Mouse (Mus musculus) Patski (cell line): Measurements from ENCODE around the gene Bdkrb1. TPM values are rescaled to one million over a fixed set of nuclear protein-coding genes. Genes with fewer than 3 reads are reported as not detected.
A peak's percentile ranks its signal among the peaks of the same experiment; 100 is the strongest.

Experiments
- ATAC-seq: fragments of 100-300 bp; one replicate; pipeline ENCODE4 v1.8.0; 2021
- CTCF ChIA-PET: fragments of 350-600 bp; sonication (Branson Sonifier 250); formaldehyde crosslinking; loops from one replicate; lab custom pipeline; 2022; ENCODE audit warnings: inconsistent platforms; lab: Charles Lee
- POLR2A ChIA-PET: fragments of 350-600 bp; sonication (Branson Sonifier 250); formaldehyde crosslinking; loops from one replicate; lab custom pipeline; 2022; ENCODE audit warnings: antibody characterized with exemption, inconsistent platforms; lab: Charles Lee
- DNase-seq: peaks from one replicate; pipeline ENCODE4 v3.0.0-alpha.2; 2011; ENCODE audit warnings: low read depth, low spot score
- H3K27me3 ChIP-seq: fragments of 371-371 bp; one replicate; pipeline ENCODE4 v1.5.1; 2021
- CTCF ChIP-seq: fragments of 100-300 bp; IDR thresholded peaks from one replicate; pipeline ENCODE4 v1.5.1; 2021
- in situ Hi-C: fragments of 300-500 bp; cut with MboI; formaldehyde crosslinking; loops from 3 replicates; pipeline ENCODE4 v1.11.1; 2018; ENCODE audit warnings: low pct_unique_long_range_greater_than_20kb, mixed read lengths
- polyA plus RNA-seq: library from polyadenylated mRNA; unstranded; gene quantifications from one replicate; pipeline ENCODE4 v1.2.3, GENCODE M21; 2021

Bdkrb1 gene
- polyA plus RNA-seq, 1 experiment from 2014 or later = 0.18 TPM

- DNase-seq = no peak
- H3K27me3 ChIP-seq = no peaks in the 10 kb centered on the region
- no peak for TF ChIP-seq CTCF
- ChIA-PET CTCF (interaction anchor here (1.8 kb wide), 1 partner anchor 13 kb away, joined by 5 read pairs; no protein-coding TSS in a partner anchor), POLR2A (no interaction called here)
- ATAC-seq = no peak
- in situ Hi-C loops = no loop called here
These were observed 31.0 kb upstream of the Bdkrb1 start for GRCm38 (mm10) chr12:105571867-105572266.

- DNase-seq (no peak), ATAC-seq (no peak)
- in situ Hi-C loops = no loop called here
- H3K27me3 ChIP-seq = no peaks in the 10 kb centered on the region
- POLR2A ChIA-PET = no interaction called here
- CTCF ChIA-PET = interaction anchor here (1.8 kb wide), 1 partner anchor 12 kb away, joined by 5 read pairs; no protein-coding TSS in a partner anchor
- TF ChIP-seq CTCF = no peak
These were observed 30.3 kb upstream of the Bdkrb1 start for GRCm38 (mm10) chr12:105572622-105573021.

- POLR2A ChIA-PET = no interaction called here
- CTCF ChIA-PET = interaction anchor here (0.8 kb wide), 1 partner anchor 78 kb away, joined by 3 read pairs; no protein-coding TSS in a partner anchor
- in situ Hi-C loops = no loop called here
- H3K27me3 ChIP-seq = no peaks in the 10 kb centered on the region
- DNase-seq = no peak
- no peak for ATAC-seq
- TF ChIP-seq CTCF = no peak
These were observed 28.5 kb upstream of the Bdkrb1 start for GRCm38 (mm10) chr12:105574356-105574755.

- POLR2A ChIA-PET = no interaction called here
These were observed 22.4 kb upstream of the Bdkrb1 start for GRCm38 (mm10) chr12:105580490-105580889.

GRCm38 (mm10) chr12:105582486-105582885 is 20.4 kb upstream of the Bdkrb1 start:
- peaks cover 9% of the 10 kb centered on the region for H3K27me3 ChIP-seq
- CTCF ChIA-PET = no interaction called here
- in situ Hi-C loops = no loop called here
- ATAC-seq (no peak), DNase-seq (no peak)
- TF ChIP-seq CTCF = no peak
- POLR2A ChIA-PET = no interaction called here

More at GRCm38 (mm10) chr12:105580490-105580889, 22.4 kb upstream of the Bdkrb1 start:
- in situ Hi-C loops = no loop called here
- peaks cover 9% of the 10 kb centered on the region for H3K27me3 ChIP-seq
- TF ChIP-seq CTCF = no peak
- CTCF ChIA-PET = interaction anchor here (0.8 kb wide), 1 partner anchor 13 kb away, joined by 3 read pairs; no protein-coding TSS in a partner anchor
- no peak for ATAC-seq
- DNase-seq = no peak

GRCm38 (mm10) chr12:105583484-105583883 is 19.4 kb upstream of the Bdkrb1 start:
- POLR2A ChIA-PET = no interaction called here
- in situ Hi-C loops = no loop called here
- no peak for TF ChIP-seq CTCF
- DNase-seq (no peak), ATAC-seq (no peak)
- peaks cover 9% of the 10 kb centered on the region for H3K27me3 ChIP-seq
- CTCF ChIA-PET = interaction anchor here (2.4 to 3.4 kb wide), 2 partner anchors 21 to 85 kb away, joined by 8 to 30 read pairs; partner anchors contain the start of gene Bdkrb2

- in situ Hi-C loops = loop anchor here (5.0 kb wide), 1 partner anchor 88 kb away; no protein-coding TSS in a partner anchor
- CTCF ChIA-PET = interaction anchor here (0.6 to 3.4 kb wide), 11 partner anchors 9 to 94 kb away, joined by 3 to 30 read pairs (median 4); partner anchors contain the start of gene Bdkrb2
These were observed 18.0 kb upstream of the Bdkrb1 start for GRCm38 (mm10) chr12:105584851-105585250.

GRCm38 (mm10) chr12:105587526-105587925 is 15.4 kb upstream of the Bdkrb1 start:
- DNase-seq = no peak
- in situ Hi-C loops = loop anchor here (5.0 kb wide), 1 partner anchor 90 kb away; no protein-coding TSS in a partner anchor
- ChIA-PET CTCF (interaction anchor here (0.7 to 1.7 kb wide), 2 partner anchors 12 to 90 kb away, joined by 3 to 6 read pairs; no protein-coding TSS in a partner anchor), POLR2A (no interaction called here)
- no peak for ATAC-seq
- no peaks in the 10 kb centered on the region for H3K27me3 ChIP-seq
- no peak for TF ChIP-seq CTCF

More at GRCm38 (mm10) chr12:105584851-105585250, 18.0 kb upstream of the Bdkrb1 start:
- no peak for TF ChIP-seq CTCF
- peaks cover 5% of the 10 kb centered on the region for H3K27me3 ChIP-seq
- DNase-seq (no peak), ATAC-seq (peak; percentile 58)
- POLR2A ChIA-PET = no interaction called here

- CTCF ChIA-PET = no interaction called here
- TF ChIP-seq CTCF = no peak
- DNase-seq (no peak), ATAC-seq (no peak)
- no peaks in the 10 kb centered on the region for H3K27me3 ChIP-seq
- POLR2A ChIA-PET = no interaction called here
- in situ Hi-C loops = no loop called here
These were observed 12.1 kb upstream of the Bdkrb1 start for GRCm38 (mm10) chr12:105590786-105591185.

- H3K27me3 ChIP-seq = no peaks in the 10 kb centered on the region
- TF ChIP-seq CTCF = no peak
- in situ Hi-C loops = no loop called here
- DNase-seq (no peak), ATAC-seq (no peak)
- CTCF ChIA-PET = no interaction called here
- POLR2A ChIA-PET = no interaction called here
These were observed 10.5 kb upstream of the Bdkrb1 start for GRCm38 (mm10) chr12:105592361-105592761.

GRCm38 (mm10) chr12:105593471-105593870 is 9.4 kb upstream of the Bdkrb1 start:
- no peak for ATAC-seq
- H3K27me3 ChIP-seq = no peaks in the 10 kb centered on the region
- in situ Hi-C loops = no loop called here
- TF ChIP-seq CTCF = no peak
- no peak for DNase-seq
- ChIA-PET POLR2A (no interaction called here), CTCF (interaction anchor here (0.8 to 0.9 kb wide), 2 partner anchors 9 to 13 kb away, joined by 3 read pairs; no protein-coding TSS in a partner anchor)
